Mouse (Mus musculus) CH12.LX (cell line): Measurements from ENCODE around the gene Pou2f3. TPM values are rescaled to one million over a fixed set of nuclear protein-coding genes. Genes with fewer than 3 reads are reported as not detected.

ENCODE experiments used
- DNase-seq: peaks from one replicate; pipeline ENCODE4 v3.0.0-alpha.2; 2013; ENCODE audit errors: extremely low read depth
- H3K27ac ChIP-seq: 2 replicates; pipeline ENCODE4 v1.5.1; 2012; ENCODE audit warnings: low read depth, mild to moderate bottlenecking, control low read depth, moderate library complexity; ENCODE audit not compliant: insufficient read depth
- H3K27me3 ChIP-seq: replicated peaks from 2 replicates; pipeline ENCODE3; 2012; ENCODE audit warnings: inconsistent platforms
- H3K36me3 ChIP-seq, 2 experiments: replicated peaks in 1 of 2; 2 replicates each; pipeline versions ENCODE3 to v1.6.1; 2012; ENCODE audit warnings: inconsistent platforms in 1 of 2, low read length in 1 of 2, mild to moderate bottlenecking in 1 of 2, mixed read lengths in 1 of 2, moderate library complexity in 1 of 2; ENCODE audit not compliant: control insufficient read depth in 1 of 2, insufficient read depth in 1 of 2
- H3K4me1 ChIP-seq, 2 experiments: 2 replicates each; pipeline ENCODE4 v1.6.1; 2012; ENCODE audit warnings: inconsistent platforms in 1 of 2, moderate library complexity in 1 of 2; ENCODE audit not compliant: insufficient read depth in 2 of 2, control insufficient read depth in 1 of 2
- H3K4me2 ChIP-seq: 2 replicates; pipeline ENCODE4 v1.6.1; 2012; ENCODE audit warnings: low read depth, mild to moderate bottlenecking, control low read depth; ENCODE audit not compliant: poor library complexity, insufficient read depth, severe bottlenecking
- H3K4me3 ChIP-seq, 3 experiments: fragments of 150-350 bp in 1 of 3; sonication (generic) in 1 of 3; replicated peaks in 1 of 3; 2 replicates each; pipeline versions ENCODE3 to v1.5.1; 2011 to 2012; ENCODE audit warnings: low read depth in 2 of 3, low read length in 2 of 3, mild to moderate bottlenecking in 2 of 3, moderate library complexity in 2 of 3, control low read depth in 1 of 3, improper control_type of control experiment in 1 of 3, inconsistent platforms in 1 of 3, mixed read lengths in 1 of 3; ENCODE audit not compliant: poor library complexity in 1 of 3
- H3K79me2 ChIP-seq: replicated peaks from 2 replicates; pipeline ENCODE4 v1.6.1; 2012; ENCODE audit warnings: mild to moderate bottlenecking, moderate library complexity; ENCODE audit not compliant: control insufficient read depth, poor library complexity, insufficient read depth, severe bottlenecking; ENCODE audit errors: extremely low read depth
- H3K9ac ChIP-seq: 2 replicates; pipeline ENCODE4 v1.6.1; 2012; ENCODE audit warnings: low read depth, mild to moderate bottlenecking, control low read depth, moderate library complexity; ENCODE audit not compliant: insufficient read depth
- H3K9me3 ChIP-seq: replicated peaks from 2 replicates; pipeline ENCODE3; 2012; ENCODE audit warnings: low read length, inconsistent platforms, mixed read lengths
- BHLHE40 ChIP-seq: IDR thresholded peaks from 2 replicates; pipeline ENCODE4 v1.6.1; 2011; ENCODE audit warnings: mild to moderate bottlenecking, low read depth, low read length, improper control_type of control experiment
- CTCF ChIP-seq, 2 experiments: IDR thresholded peaks in 1 of 2; conservative IDR thresholded peaks in 1 of 2; 2 replicates each; pipeline ENCODE4 v1.5.1; 2011 to 2012; ENCODE audit warnings: low read depth in 2 of 2, low read length in 2 of 2, improper control_type of control experiment in 1 of 2, inconsistent platforms in 1 of 2, mild to moderate bottlenecking in 1 of 2, moderate library complexity in 1 of 2
- ELF1 ChIP-seq: IDR thresholded peaks from 2 replicates; pipeline ENCODE4 v1.6.1; 2014; ENCODE audit warnings: low read depth, mild to moderate bottlenecking, inconsistent platforms, low read length, improper control_type of control experiment
- EP300 ChIP-seq: IDR thresholded peaks from 2 replicates; pipeline ENCODE4 v1.6.1; 2011; ENCODE audit warnings: low read length, improper control_type of control experiment
- HCFC1 ChIP-seq: IDR thresholded peaks from 2 replicates; pipeline ENCODE4 v1.6.1; 2012; ENCODE audit warnings: low read depth, mild to moderate bottlenecking, inconsistent platforms, low read length, improper control_type of control experiment
- JUND ChIP-seq: conservative IDR thresholded peaks from 2 replicates; pipeline ENCODE4 v1.6.1; 2011; ENCODE audit warnings: low read depth, low read length, improper control_type of control experiment
- MAX ChIP-seq: IDR thresholded peaks from 2 replicates; pipeline ENCODE4 v1.6.1; 2011; ENCODE audit warnings: low read length, improper control_type of control experiment
- MAZ ChIP-seq: IDR thresholded peaks from 2 replicates; pipeline ENCODE4 v1.6.1; 2012; ENCODE audit warnings: low read depth, mild to moderate bottlenecking, inconsistent platforms, low read length, improper control_type of control experiment, moderate library complexity
- MYC ChIP-seq: IDR thresholded peaks from 2 replicates; pipeline ENCODE4 v1.6.1; 2011; ENCODE audit warnings: low read depth, mild to moderate bottlenecking, improper control_type of control experiment, low read length
- NRF1 ChIP-seq: IDR thresholded peaks from 2 replicates; pipeline ENCODE4 v1.6.1; 2014; ENCODE audit warnings: low read depth, mild to moderate bottlenecking, inconsistent platforms, low read length, improper control_type of control experiment, moderate library complexity
- PAX5 ChIP-seq: IDR thresholded peaks from 2 replicates; pipeline ENCODE4 v1.6.1; 2012; ENCODE audit warnings: low read length, inconsistent platforms, mixed read lengths
- POLR2AphosphoS2 ChIP-seq: IDR thresholded peaks from 2 replicates; pipeline ENCODE4 v1.6.1; 2011; ENCODE audit warnings: low read depth, low read length, improper control_type of control experiment
- RAD21 ChIP-seq: IDR thresholded peaks from 2 replicates; pipeline ENCODE4 v1.6.1; 2011; ENCODE audit warnings: low read depth, mild to moderate bottlenecking, low read length, improper control_type of control experiment, moderate library complexity
- SIN3A ChIP-seq: IDR thresholded peaks from 2 replicates; pipeline ENCODE4 v1.6.1; 2012; ENCODE audit warnings: low read length, improper control_type of control experiment, inconsistent platforms
- SMC3 ChIP-seq: IDR thresholded peaks from 2 replicates; pipeline ENCODE4 v1.6.1; 2011; ENCODE audit warnings: low read depth, low read length, improper control_type of control experiment
- TCF12 ChIP-seq: IDR thresholded peaks from 2 replicates; pipeline ENCODE4 v1.6.1; 2014; ENCODE audit warnings: low read depth, mild to moderate bottlenecking, inconsistent platforms, low read length, improper control_type of control experiment
- UBTF ChIP-seq: IDR thresholded peaks from 2 replicates; pipeline ENCODE4 v1.6.1; 2012; ENCODE audit warnings: low read depth, mild to moderate bottlenecking, inconsistent platforms, low read length, improper control_type of control experiment, moderate library complexity
- USF2 ChIP-seq: conservative IDR thresholded peaks from 2 replicates; pipeline ENCODE4 v1.6.1; 2011; ENCODE audit warnings: low read depth, low read length, improper control_type of control experiment
- ZC3H11A ChIP-seq: IDR thresholded peaks from 2 replicates; pipeline ENCODE4 v1.6.1; 2012; ENCODE audit warnings: low read depth, mild to moderate bottlenecking, inconsistent platforms, low read length, improper control_type of control experiment
- ZKSCAN1 ChIP-seq: IDR thresholded peaks from 2 replicates; pipeline ENCODE4 v1.6.1; 2012; ENCODE audit warnings: low read depth, inconsistent platforms, low read length, improper control_type of control experiment, borderline replicate concordance
- dilution Hi-C: fragments of 300-500 bp; cut with MboI; formaldehyde crosslinking; loops from 2 replicates; pipeline ENCODE4 v1.14.3; 2020; ENCODE audit warnings: low sequenced_read_pairs; ENCODE audit not compliant: extremely low pct_unique_long_range_greater_than_20kb, extremely low pct_ligation_motif_present
- in situ Hi-C: fragments of 300-500 bp; cut with MboI; formaldehyde crosslinking; loops from 3 replicates; pipeline ENCODE4 v1.14.3; 2019; ENCODE audit warnings: low sequenced_read_pairs, low pct_ligation_motif_present, low pct_unique_long_range_greater_than_20kb, mixed read lengths
- polyA plus RNA-seq: library from polyadenylated mRNA; unstranded; fragments of >175 nt; gene quantifications from 2 replicates; pipeline ENCODE4 v1.2.1, GENCODE M21; 2012; ENCODE audit warnings: low read depth; ENCODE audit not compliant: insufficient read length
- total RNA-seq, 2 experiments: library from RNA; depleted of rRNA; stranded (reverse); fragments of 300-350 nt in 1 of 2; fragments of >200 nt in 1 of 2; gene quantifications; 2 replicates each; pipeline ENCODE4 v1.2.3; 2012 to 2014

Pou2f3 gene
- total and polyA plus RNA-seq, 3 experiments = 0.21 to 0.49 TPM; not detected in 1

- Histone ChIP-seq H3K9me3 (no peaks in the 10 kb centered on the region), H3K9ac (peak overlapping the region; percentile 42; the same call in 1 of the 2 replicates), H3K79me2 (peaks cover 33% of the 10 kb centered on the region), H3K27ac (no peak overlapping the region), H3K4me2 (peak overlapping the region; percentile 62), H3K4me1 (peaks cover 5 to 31% of the 10 kb centered on the region in 2 experiments), H3K36me3 (no peaks in the 10 kb centered on the region), H3K4me3 (peak overlapping the region in 1 of 3 experiments; percentile 4), H3K27me3 (no peaks in the 10 kb centered on the region)
- no peak for DNase-seq
- dilution Hi-C loops = no loop called here
- no peak for TF ChIP-seq POLR2AphosphoS2
- no peak for TF ChIP-seq SIN3A
- no peak for TF ChIP-seq HCFC1
- no peak for TF ChIP-seq NRF1
- TF ChIP-seq BHLHE40 = no peak
- no peak for TF ChIP-seq SMC3
- TF ChIP-seq MAX = no peak
- TF ChIP-seq USF2 = no peak
- TF ChIP-seq ZKSCAN1 = no peak
- TF ChIP-seq ELF1 = no peak
- TF ChIP-seq EP300 = no peak
- TF ChIP-seq PAX5 = no peak
- no peak for TF ChIP-seq UBTF
- no peak for TF ChIP-seq JUND
- TF ChIP-seq, all 38 proteins: peak for 0
- in situ Hi-C loops = no loop called here
These were observed 107.2 kb downstream of the Pou2f3 start for GRCm38 (mm10) chr9:43102931-43103330.

GRCm38 (mm10) chr9:43101936-43102595 is 108.1 kb downstream of the Pou2f3 start:
- dilution Hi-C loops = no loop called here
- Histone ChIP-seq H3K27me3 (no peaks in the 10 kb centered on the region), H3K27ac (no peak overlapping the region), H3K79me2 (peaks cover 40% of the 10 kb centered on the region), H3K9ac (no peak overlapping the region), H3K4me1 (peaks cover 5 to 39% of the 10 kb centered on the region in 2 experiments), H3K4me3 (no peak overlapping the region), H3K36me3 (no peaks in the 10 kb centered on the region), H3K4me2 (no peak overlapping the region), H3K9me3 (no peaks in the 10 kb centered on the region)
- DNase-seq = no peak
- in situ Hi-C loops = no loop called here
- TF ChIP-seq MAZ (no peak), POLR2AphosphoS2 (no peak), HCFC1 (no peak), BHLHE40 (no peak), MYC (no peak), CTCF (conservative IDR thresholded peaks at IDR 0.05 in 1 of 2, IDR thresholded peaks at IDR 0.05 in 1 of 2; ENCODE audit: low read depth in 2 of 2, low read length in 2 of 2) (no peak), SMC3 (no peak), ZC3H11A (no peak), RAD21 (no peak), TCF12 (no peak)
